Mouse (Mus musculus) brain, embryonic 14.5 days (tissue): ENCODE data around the gene Ano6.

ENCODE experiments used
- CTCF ChIP-seq: fragments of 200-500 bp; IDR thresholded peaks from 2 replicates; pipeline ENCODE4 v1.5.1; 2012; ENCODE audit warnings: inconsistent platforms, mild to moderate bottlenecking, moderate library complexity, borderline replicate concordance; ENCODE audit not compliant: insufficient read depth, insufficient read length; ENCODE audit errors: extremely low read depth
- POLR2A ChIP-seq: fragments of 200-500 bp; IDR thresholded peaks from 2 replicates; pipeline ENCODE4 v1.6.1; 2012; ENCODE audit warnings: mild to moderate bottlenecking, inconsistent platforms, borderline replicate concordance; ENCODE audit not compliant: poor library complexity, insufficient read depth, insufficient read length, severe bottlenecking; ENCODE audit errors: extremely low read depth

DNA sequence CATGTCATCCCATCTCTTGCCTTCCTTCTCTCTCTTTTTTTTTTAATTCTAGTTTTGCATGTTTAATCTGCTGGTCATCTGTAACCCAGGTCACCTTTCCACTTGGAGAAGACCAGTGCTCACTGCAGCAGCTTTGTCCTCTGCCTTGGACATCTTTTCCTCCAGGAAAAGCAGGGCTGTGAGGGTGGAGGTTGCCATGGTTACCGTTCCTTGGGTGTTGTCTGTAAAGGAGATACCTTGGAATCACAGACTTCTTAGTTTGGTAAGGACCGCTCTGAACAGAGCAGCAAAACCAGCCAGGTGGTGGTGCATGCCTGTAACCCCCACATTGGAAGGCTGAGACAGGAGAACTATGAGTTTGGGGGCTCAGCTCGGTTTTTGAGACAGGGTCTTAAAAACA is 26.9 kb downstream of the Ano6 start:
- TF ChIP-seq CTCF, result no peak
- no peak for TF ChIP-seq POLR2A
